Mouse (Mus musculus) G1E (cell line): ENCODE measurements at regions not wholly inside any gene's neighbourhood (a gene's known extent, or its start where the extent isn't known, plus 50 kb on each side); places are given as distances from the start of the nearest gene placed in this dataset.

Experiments
- CTCF ChIP-seq: IDR thresholded peaks from 2 replicates; pipeline ENCODE4 v1.5.1; 2012; ENCODE audit warnings: low read depth, low read length, inconsistent platforms, mixed read lengths
- GATA1 ChIP-seq: IDR thresholded peaks from 2 replicates; pipeline ENCODE4 v1.6.1; 2012; ENCODE audit warnings: borderline replicate concordance, low read length, inconsistent platforms, mixed read lengths
- GATA2 ChIP-seq: IDR thresholded peaks from 2 replicates; pipeline ENCODE4 v1.6.1; 2012; ENCODE audit warnings: low read depth, low read length, inconsistent platforms, borderline replicate concordance
- TAL1 ChIP-seq: conservative IDR thresholded peaks from 2 replicates; pipeline ENCODE4 v1.6.1; 2012; ENCODE audit warnings: low read depth, low read length, inconsistent platforms, mixed read lengths

GRCm38 (mm10) chr8:126872574-126872973 lies 73.1 kb downstream of the Tomm20 start:
- TF ChIP-seq CTCF (no peak), GATA2 (no peak), GATA1 (no peak), TAL1 (no peak)
